In the genomic region with DNA sequence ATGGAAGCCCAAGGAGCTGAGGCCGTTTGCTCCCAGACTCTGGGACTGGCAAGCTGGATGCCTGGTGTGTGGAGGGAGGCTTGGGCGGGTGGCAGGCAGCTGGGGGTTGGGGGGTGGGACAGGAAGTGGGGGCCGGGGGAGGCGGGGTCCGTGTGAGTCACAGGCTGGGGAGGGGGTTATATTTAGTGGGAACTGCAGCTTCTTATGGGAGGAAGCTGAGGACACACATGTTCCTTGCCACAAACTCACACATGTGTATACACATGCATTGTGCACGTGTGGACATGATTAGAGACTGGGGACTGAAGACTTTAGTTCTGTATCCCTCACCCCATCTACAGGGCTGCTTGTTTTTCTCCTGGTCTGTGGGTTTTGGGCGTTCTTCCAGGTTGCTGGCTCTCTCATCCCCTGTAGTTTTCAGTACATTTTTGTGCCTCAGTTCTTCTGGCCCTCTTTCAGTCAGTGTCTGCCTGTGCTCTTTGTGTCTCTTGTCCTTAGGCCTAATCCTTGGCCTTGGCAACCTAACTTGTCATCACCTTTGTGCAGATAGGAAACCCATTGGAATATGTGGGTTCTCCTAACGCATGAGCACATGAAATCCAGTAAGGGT, we compare ENCODE assay signal across 1 mouse cellular context.
TF ChIP-seq lines count a peak whose summit lies in the region.

No protein-coding gene starts in this region.

TF ChIP-seq in C2C12, 6 proteins besides CTCF, POLR2A, EP300 and RAD21:
- no peak for TF ChIP-seq FOSL1 (IDR thresholded peaks at IDR 0.05; ENCODE audit: insufficient read depth, low read length, poor library complexity, severe bottlenecking)
